Mouse (Mus musculus) neural tube, embryonic 14.5 days (tissue): ENCODE measurements around the gene Dzank1. TPM values are rescaled to one million over a fixed set of nuclear protein-coding genes. Genes with fewer than 3 reads are reported as not detected.

ENCODE experiments used
- ATAC-seq: fragments of 200-750 bp; cut with Nextera tagmentation; 2 replicates; pipeline ENCODE4 v1.8.0; 2017; ENCODE audit warnings: low read depth, mild to moderate bottlenecking, moderate TSS enrichment, moderate library complexity
- H3K27ac ChIP-seq: fragments of 300-500 bp; sonication (generic); 2 replicates; pipeline ENCODE4 v1.5.1; 2014; ENCODE audit warnings: low read depth, mild to moderate bottlenecking, control low read depth, low read length, moderate library complexity, mixed read lengths
- H3K27me3 ChIP-seq: fragments of 300-500 bp; sonication (generic); 2 replicates; pipeline ENCODE4 v1.6.1; 2014; ENCODE audit warnings: low read length; ENCODE audit not compliant: control insufficient read depth, insufficient read depth
- H3K36me3 ChIP-seq: fragments of 300-500 bp; sonication (generic); 2 replicates; pipeline ENCODE4 v1.6.1; 2014; ENCODE audit warnings: low read length, mixed read lengths; ENCODE audit not compliant: control insufficient read depth, insufficient read depth
- H3K4me1 ChIP-seq: fragments of 300-500 bp; sonication (generic); 2 replicates; pipeline ENCODE4 v1.6.1; 2014; ENCODE audit warnings: low read length; ENCODE audit not compliant: control insufficient read depth, insufficient read depth
- H3K4me2 ChIP-seq: fragments of 300-500 bp; sonication (generic); 2 replicates; pipeline ENCODE4 v1.6.1; 2014; ENCODE audit warnings: mild to moderate bottlenecking, low read depth, low read length, control low read depth
- H3K4me3 ChIP-seq: fragments of 300-500 bp; sonication (generic); 2 replicates; pipeline ENCODE4 v1.5.1; 2014; ENCODE audit warnings: low read depth, low read length, control low read depth, mixed read lengths
- H3K9ac ChIP-seq: fragments of 300-500 bp; sonication (generic); replicated peaks from 2 replicates; pipeline ENCODE4 v1.6.1; 2014; ENCODE audit warnings: low read depth, mild to moderate bottlenecking, control low read depth, low read length, mixed read lengths
- H3K9me3 ChIP-seq: fragments of 300-500 bp; sonication (generic); 2 replicates; pipeline ENCODE4 v1.6.1; 2016; ENCODE audit warnings: low read length; ENCODE audit not compliant: control insufficient read depth
- WGBS: fragments of 180-500 bp; shearing (Covaris S2); extraction: QIAGEN DNeasy Blood & Tissue Kit; methylation state at CpG from one replicate; pipeline ENCODE4 v1.1.7; 2014; 5-methylcytosine and 5-hydroxymethylcytosine counted together
- polyA plus RNA-seq: library from polyadenylated mRNA; unstranded; fragments of >200 nt; fragmentation: Nextera tagmentation; extraction: Ambion mirVana; gene quantifications from 2 replicates; pipeline ENCODE4 v1.2.1, GENCODE M21; 2014

Gene Dzank1
- polyA plus RNA-seq, result 18.7 and 23.9 TPM in 2 replicates

GRCm38 (mm10) chr2:144526981-144527820 lies at the start of gene Dzank1, which contains the start of gene Polr3f:
Gene Dzank1 (minus strand): TSS chr2:144527414.
Gene Polr3f (plus strand): TSS chr2:144527718.
- Histone ChIP-seq H3K4me2 (peak within 1 kb of the TSS; percentile 49), H3K4me3 (peak within 1 kb of the TSS; percentile 81), H3K36me3 (no peaks in the 10 kb centered on the region; the same call in 1 of the 2 replicates), H3K4me1 (peaks cover 8% of the 10 kb centered on the region; the same call in 1 of the 2 replicates), H3K9me3 (no peaks in the 10 kb centered on the region), H3K27me3 (no peaks in the 10 kb centered on the region), H3K9ac (peak within 1 kb of the TSS; percentile 75), H3K27ac (peak within 1 kb of the TSS; percentile 96)
- under 1% methylated on average over 56 of the region's 56 CpGs for WGBS
- ATAC-seq, result peak; percentile 98

GRCm38 (mm10) chr2:144555820-144556552 lies 28.8 kb upstream of the Dzank1 start, which contains the start of gene Sec23b:
Gene Sec23b (plus strand): TSS chr2:144556229.
- peak; percentile 98 for ATAC-seq
- Histone ChIP-seq H3K9ac (peak within 1 kb of the TSS; percentile 57), H3K4me2 (peak within 1 kb of the TSS; percentile 80), H3K27ac (peak within 1 kb of the TSS; percentile 78), H3K27me3 (no peaks in the 10 kb centered on the region), H3K36me3 (peaks cover 3% of the 10 kb centered on the region; the same call in 1 of the 2 replicates), H3K4me1 (peaks cover 10% of the 10 kb centered on the region; the same call in 1 of the 2 replicates), H3K9me3 (no peaks in the 10 kb centered on the region), H3K4me3 (peak within 1 kb of the TSS; percentile 66)
- under 1% methylated on average over 44 of the region's 44 CpGs for WGBS

- Histone ChIP-seq H3K4me2 (peak overlapping the region; percentile 80), H3K9me3 (no peaks in the 10 kb centered on the region), H3K4me1 (peaks cover 10% of the 10 kb centered on the region; the same call in 1 of the 2 replicates), H3K27ac (peak overlapping the region; percentile 78), H3K27me3 (no peaks in the 10 kb centered on the region), H3K9ac (peak overlapping the region; percentile 47; the same call in 1 of the 2 replicates), H3K4me3 (peak overlapping the region; percentile 66), H3K36me3 (peaks cover 3% of the 10 kb centered on the region; the same call in 1 of the 2 replicates)
- WGBS, result 4% methylated on average over 14 of the region's 14 CpGs
- ATAC-seq, result no peak
These were observed 28.1 kb upstream of the Dzank1 start for GRCm38 (mm10) chr2:144555286-144555819.

GRCm38 (mm10) chr2:144553905-144554304 lies 26.7 kb upstream of the Dzank1 start:
- Histone ChIP-seq H3K27ac (no peak overlapping the region), H3K4me2 (no peak overlapping the region), H3K4me1 (peaks cover 13% of the 10 kb centered on the region; the same call in 1 of the 2 replicates), H3K27me3 (no peaks in the 10 kb centered on the region), H3K9me3 (no peaks in the 10 kb centered on the region), H3K36me3 (no peaks in the 10 kb centered on the region), H3K9ac (no peak overlapping the region), H3K4me3 (no peak overlapping the region)
- 90% methylated on average over 3 of the region's 3 CpGs for whole genome bisulfite sequencing
- ATAC-seq, result no peak

GRCm38 (mm10) chr2:144550529-144550928 lies 23.3 kb upstream of the Dzank1 start, which contains the start of gene Rbbp9:
Gene Rbbp9 (minus strand): TSS chr2:144550869.
- Histone ChIP-seq H3K36me3 (peaks cover 8% of the 10 kb centered on the region; the same call in 1 of the 2 replicates), H3K4me2 (peak within 1 kb of the TSS; percentile 60), H3K4me1 (peaks cover 9% of the 10 kb centered on the region; the same call in 1 of the 2 replicates), H3K4me3 (peak within 1 kb of the TSS; percentile 67), H3K27ac (peak within 1 kb of the TSS; percentile 78), H3K9me3 (no peaks in the 10 kb centered on the region), H3K9ac (peak within 1 kb of the TSS; percentile 62), H3K27me3 (no peaks in the 10 kb centered on the region)
- ATAC-seq, result peak; percentile 97
- WGBS, result under 1% methylated on average over 17 of the region's 17 CpGs

GRCm38 (mm10) chr2:144547559-144547958 lies 20.3 kb upstream of the Dzank1 start:
- Histone ChIP-seq H3K9me3 (no peaks in the 10 kb centered on the region), H3K4me3 (no peak overlapping the region), H3K4me2 (no peak overlapping the region), H3K27ac (no peak overlapping the region), H3K4me1 (peaks cover 3% of the 10 kb centered on the region; the same call in 1 of the 2 replicates), H3K36me3 (peaks cover 25% of the 10 kb centered on the region), H3K27me3 (no peaks in the 10 kb centered on the region), H3K9ac (no peak overlapping the region)
- WGBS, result 78% methylated on average over 4 of the region's 4 CpGs
- ATAC-seq, result no peak

- 63% methylated on average over 1 of the region's 1 CpGs for WGBS
- peaks cover 34% of the 10 kb centered on the region for H3K36me3 ChIP-seq
These were observed 18.3 kb upstream of the Dzank1 start for GRCm38 (mm10) chr2:144545481-144545880.

GRCm38 (mm10) chr2:144545061-144545460 lies 17.8 kb upstream of the Dzank1 start:
- no peak overlapping the region for H3K4me3 ChIP-seq
- no peak for ATAC-seq
- H3K27me3 ChIP-seq, result no peaks in the 10 kb centered on the region
- 96% methylated on average over 2 of the region's 2 CpGs for WGBS
- no peak overlapping the region for H3K9ac ChIP-seq
- no peak overlapping the region for H3K4me2 ChIP-seq
- H3K36me3 ChIP-seq, result peaks cover 36% of the 10 kb centered on the region
- no peaks in the 10 kb centered on the region for H3K9me3 ChIP-seq
- no peak overlapping the region for H3K27ac ChIP-seq
- H3K4me1 ChIP-seq, result peaks cover 3% of the 10 kb centered on the region; the same call in 1 of the 2 replicates

More at GRCm38 (mm10) chr2:144545481-144545880, 18.3 kb upstream of the Dzank1 start:
- H3K9me3 ChIP-seq, result no peaks in the 10 kb centered on the region
- no peak overlapping the region for H3K4me3 ChIP-seq
- no peak overlapping the region for H3K9ac ChIP-seq
- ATAC-seq, result no peak
- no peak overlapping the region for H3K27ac ChIP-seq
- no peaks in the 10 kb centered on the region for H3K27me3 ChIP-seq
- H3K4me1 ChIP-seq, result peaks cover 3% of the 10 kb centered on the region; the same call in 1 of the 2 replicates
- no peak overlapping the region for H3K4me2 ChIP-seq
